Mouse (Mus musculus) frontal cortex, postnatal 10 days (tissue): ENCODE results near the gene Ncapg.

Source experiments
- DNase-seq, 2 experiments: peaks; one replicate each; pipeline ENCODE4 v3.0.0; 2022; ENCODE audit warnings: low spot score in 2 of 2, mixed read lengths in 1 of 2

Ncapg gene

GRCm38 (mm10) chr5:45691678-45692077, 22.0 kb downstream of the Ncapg start:
- DNase-seq: no peak

GRCm38 (mm10) chr5:45706811-45707210, 37.1 kb downstream of the Ncapg start:
- no peak for DNase-seq

DNA sequence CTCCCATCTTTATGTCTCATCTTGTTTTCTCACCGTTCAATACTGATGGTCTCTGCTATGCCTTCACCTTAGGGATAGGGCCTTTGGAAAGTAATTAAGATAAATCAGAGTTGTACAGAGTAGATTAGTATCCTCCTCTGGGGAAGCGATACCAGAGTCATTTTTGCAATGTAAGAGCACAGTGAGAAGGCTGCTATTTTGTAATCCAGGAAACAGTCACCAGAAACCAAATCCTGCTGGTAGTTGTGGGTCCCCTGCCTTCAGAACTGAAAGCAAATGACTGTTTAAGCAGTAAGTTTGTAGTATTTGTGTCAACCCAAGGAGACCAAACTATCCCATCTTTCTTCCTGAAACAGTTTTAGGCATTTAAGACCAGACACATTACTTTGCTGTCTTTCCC, 39.9 kb downstream of the Ncapg start:
- no peak for DNase-seq

- DNase-seq: no peak
Measured at GRCm38 (mm10) chr5:45718848-45719488, 49.2 kb downstream of the Ncapg start.

DNA sequence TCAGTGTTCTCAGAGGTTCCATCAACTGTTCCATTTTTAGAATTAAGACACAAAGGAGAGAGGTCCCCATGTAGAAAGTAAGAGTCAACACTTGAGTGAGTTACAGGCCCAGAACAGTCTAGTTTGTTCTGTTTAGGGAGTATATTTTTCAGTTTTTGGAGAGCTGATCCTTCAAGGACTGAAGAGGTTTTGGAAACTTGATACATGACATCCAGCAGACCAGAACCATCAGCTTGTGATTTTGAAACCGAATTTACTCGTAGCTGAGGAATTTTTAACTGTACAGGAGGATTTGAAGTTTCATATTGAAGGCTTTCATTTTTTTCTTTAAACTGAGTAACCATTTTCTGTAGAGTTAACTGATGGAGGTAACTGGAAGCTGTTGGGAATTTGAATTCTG, 64.0 kb downstream of the Ncapg start:
- DNase-seq: no peak

DNA sequence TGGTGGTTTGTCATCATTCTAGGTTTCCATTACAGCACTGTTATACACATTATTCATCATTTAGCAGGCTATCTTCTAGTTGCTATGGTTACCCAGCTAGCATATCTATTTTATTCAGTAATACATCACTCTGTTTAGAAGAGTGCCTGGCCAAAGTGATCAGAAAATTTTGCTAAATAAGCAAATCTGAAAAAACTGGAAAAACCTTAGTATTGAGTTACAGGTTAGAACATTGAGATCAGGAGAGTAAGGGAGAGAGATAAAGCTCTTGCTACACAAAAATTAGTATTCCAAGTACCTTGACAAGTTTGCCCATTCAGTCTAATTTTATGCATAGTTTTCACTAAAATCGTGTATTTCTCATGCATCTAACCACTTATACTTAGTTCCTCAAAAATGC, 68.2 kb downstream of the Ncapg start:
- no peak for DNase-seq
